Mouse (Mus musculus) lung, embryonic 15.5 days (tissue): ENCODE measurements around the gene Popdc2. TPM values are rescaled to one million over a fixed set of nuclear protein-coding genes. Genes with fewer than 3 reads are reported as not detected.
A peak's percentile ranks its signal among the peaks of the same experiment; 100 is the strongest.

Experiments
- ATAC-seq: fragments of 200-750 bp; cut with Nextera tagmentation; 2 replicates; pipeline ENCODE4 v1.8.0; 2017; ENCODE audit warnings: moderate number of reproducible peaks, borderline replicate concordance; ENCODE audit not compliant: low FRiP score, low TSS enrichment; ENCODE audit errors: extremely low read depth
- H3K27ac ChIP-seq: fragments of 300-500 bp; sonication (generic); 2 replicates; pipeline ENCODE4 v1.5.1; 2015; ENCODE audit warnings: moderate library complexity, mild to moderate bottlenecking, inconsistent platforms
- H3K27me3 ChIP-seq: fragments of 300-500 bp; sonication (generic); 2 replicates; pipeline ENCODE4 v1.6.1; 2015; ENCODE audit warnings: inconsistent platforms
- H3K36me3 ChIP-seq: fragments of 300-500 bp; sonication (generic); 2 replicates; pipeline ENCODE4 v1.6.1; 2015; ENCODE audit warnings: inconsistent platforms
- H3K4me1 ChIP-seq: fragments of 300-500 bp; sonication (generic); 2 replicates; pipeline ENCODE4 v1.6.1; 2015; ENCODE audit warnings: inconsistent platforms
- H3K4me2 ChIP-seq: fragments of 300-500 bp; sonication (generic); 2 replicates; pipeline ENCODE4 v1.6.1; 2015; ENCODE audit warnings: inconsistent platforms, mild to moderate bottlenecking, moderate library complexity
- H3K4me3 ChIP-seq: fragments of 300-500 bp; sonication (generic); 2 replicates; pipeline ENCODE4 v1.5.1; 2015; ENCODE audit warnings: mild to moderate bottlenecking, inconsistent platforms
- H3K9ac ChIP-seq: fragments of 300-500 bp; sonication (generic); 2 replicates; pipeline ENCODE4 v1.6.1; 2015; ENCODE audit warnings: inconsistent platforms
- H3K9me3 ChIP-seq: fragments of 300-500 bp; sonication (generic); 2 replicates; pipeline ENCODE4 v1.6.1; 2016; ENCODE audit warnings: inconsistent platforms
- WGBS: fragments of 180-500 bp; shearing (Covaris S2); methylation state at CpG from one replicate; pipeline ENCODE4 v1.1.7; 2015; 5-methylcytosine and 5-hydroxymethylcytosine counted together
- polyA plus RNA-seq: library from polyadenylated mRNA; unstranded; fragments of >200 nt; fragmentation: Nextera tagmentation; extraction: Ambion mirVana; gene quantifications from 2 replicates; pipeline ENCODE4 v1.2.1, GENCODE M21; 2015

Gene Popdc2
- polyA plus RNA-seq, 1 experiment from 2014 or later = 10.8 TPM

DNA sequence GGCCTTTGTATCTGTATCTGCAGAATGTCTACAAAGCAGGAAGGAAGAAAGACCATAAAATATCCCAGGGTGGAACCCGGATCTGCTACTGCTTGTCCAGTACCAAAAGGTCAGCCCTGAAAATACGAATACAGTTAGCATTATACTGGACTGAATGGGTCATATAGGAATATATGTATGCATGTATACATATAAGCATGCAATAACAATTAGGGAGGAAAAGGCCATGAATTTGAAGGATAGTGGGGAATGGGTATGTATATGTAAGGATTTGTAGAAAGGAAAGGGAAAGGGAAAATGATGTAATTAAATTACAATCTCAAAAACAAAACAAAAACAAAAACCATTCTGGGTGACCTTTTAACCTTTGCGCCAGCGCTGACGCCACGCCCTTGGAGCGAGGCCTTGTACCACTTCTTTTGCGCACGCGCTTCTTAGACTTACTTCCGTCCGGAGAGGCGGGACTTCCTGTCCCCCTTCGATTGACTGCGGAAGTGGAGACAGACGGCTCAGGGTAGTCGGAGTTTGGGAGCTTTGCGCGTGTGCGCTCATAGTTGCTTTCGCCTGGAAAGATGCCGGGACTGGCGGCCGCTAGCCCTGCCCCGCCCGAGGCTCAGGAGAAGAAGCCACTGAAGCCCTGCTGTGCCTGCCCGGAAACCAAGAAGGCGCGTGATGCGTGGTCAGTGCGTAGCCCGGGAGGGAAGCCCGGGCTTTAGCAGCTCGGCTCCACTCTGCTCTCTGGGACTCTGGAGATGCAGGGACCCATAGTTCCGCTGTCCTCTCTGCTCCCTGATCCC is 15.3 kb upstream of the Popdc2 start, which contains the start of the genes Cox17 and Gm21987:
Cox17 (plus strand) TSS at position 463 of the 797 bp plus-strand sequence.
Gm21987 (plus strand) TSS at position 512 of the 797 bp plus-strand sequence.
- 3% methylated on average over 35 of the region's 35 CpGs for WGBS
- peak; percentile 93 for ATAC-seq
- Histone ChIP-seq H3K27me3 (no peaks in the 10 kb centered on the region), H3K36me3 (peaks cover 12% of the 10 kb centered on the region; the same call in 1 of the 2 replicates), H3K9ac (peak within 1 kb of the TSS; percentile 84), H3K4me1 (peaks cover 17% of the 10 kb centered on the region), H3K27ac (peak within 1 kb of the TSS; percentile 86), H3K9me3 (no peaks in the 10 kb centered on the region), H3K4me3 (peak within 1 kb of the TSS; percentile 79), H3K4me2 (peak within 1 kb of the TSS; percentile 62)

DNA sequence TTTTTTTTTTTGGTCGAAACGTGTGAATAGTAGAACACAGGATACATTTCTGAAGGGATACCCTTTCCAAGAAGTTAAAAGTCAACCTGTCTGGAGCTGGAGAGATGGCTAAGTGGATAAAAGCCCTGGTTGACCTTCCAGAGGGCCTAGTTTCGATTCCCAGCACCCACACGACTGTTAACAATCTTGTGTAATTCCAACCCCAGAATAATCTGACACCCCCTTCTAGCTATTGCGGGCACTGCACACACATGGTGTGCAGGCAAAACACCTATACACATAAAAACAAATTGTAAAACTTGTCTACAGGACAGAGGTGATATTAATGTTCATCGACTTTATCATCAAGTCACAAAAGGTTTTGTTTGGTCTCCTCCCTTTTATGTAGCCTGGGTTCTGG is 14.4 kb upstream of the Popdc2 start:
- Histone ChIP-seq H3K27me3 (no peaks in the 10 kb centered on the region), H3K9ac (no peak overlapping the region; the same call in 1 of the 2 replicates), H3K36me3 (peaks cover 18% of the 10 kb centered on the region; the same call in 1 of the 2 replicates), H3K27ac (no peak overlapping the region), H3K9me3 (no peaks in the 10 kb centered on the region), H3K4me3 (peak overlapping the region; percentile 79), H3K4me1 (peaks cover 13% of the 10 kb centered on the region), H3K4me2 (peak overlapping the region; percentile 62)
- no peak for ATAC-seq
- 54% methylated on average over 6 of the region's 6 CpGs for WGBS

DNA sequence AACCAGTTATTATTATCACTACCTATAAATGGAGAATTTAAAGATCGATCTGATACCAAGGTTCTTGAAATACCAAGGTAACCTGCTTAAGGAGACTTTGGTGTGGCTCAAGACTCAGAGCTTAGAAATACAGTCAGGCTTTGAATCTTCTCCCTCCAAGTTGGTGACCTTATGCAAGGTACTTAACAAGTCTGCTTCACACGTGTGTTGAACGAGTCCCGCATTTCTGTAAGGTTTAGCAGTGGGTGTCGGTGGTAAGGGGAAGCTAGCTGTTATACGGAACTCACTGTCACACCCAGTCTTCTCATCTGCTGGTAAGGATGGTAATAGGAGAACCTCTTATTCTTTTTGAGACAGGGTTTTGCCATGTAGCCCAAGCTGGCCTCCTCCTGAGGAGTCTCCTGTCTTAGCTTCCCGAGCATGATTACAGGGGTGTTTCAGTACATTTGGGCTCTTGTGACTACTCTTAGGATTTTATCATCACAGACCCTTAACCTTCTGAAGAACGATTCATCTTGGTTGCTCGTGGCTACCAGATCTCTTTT is 13.7 kb upstream of the Popdc2 start:
- no peak overlapping the region for H3K4me3 ChIP-seq
- no peak overlapping the region; the same call in 1 of the 2 replicates for H3K4me2 ChIP-seq
- no peak overlapping the region for H3K9ac ChIP-seq
- H3K4me1 ChIP-seq = peaks cover 13% of the 10 kb centered on the region
- H3K27me3 ChIP-seq = no peaks in the 10 kb centered on the region
- H3K27ac ChIP-seq = no peak overlapping the region
- WGBS = 77% methylated on average over 9 of the region's 9 CpGs
- no peak for ATAC-seq
- peaks cover 18% of the 10 kb centered on the region; the same call in 1 of the 2 replicates for H3K36me3 ChIP-seq
- no peaks in the 10 kb centered on the region for H3K9me3 ChIP-seq

DNA sequence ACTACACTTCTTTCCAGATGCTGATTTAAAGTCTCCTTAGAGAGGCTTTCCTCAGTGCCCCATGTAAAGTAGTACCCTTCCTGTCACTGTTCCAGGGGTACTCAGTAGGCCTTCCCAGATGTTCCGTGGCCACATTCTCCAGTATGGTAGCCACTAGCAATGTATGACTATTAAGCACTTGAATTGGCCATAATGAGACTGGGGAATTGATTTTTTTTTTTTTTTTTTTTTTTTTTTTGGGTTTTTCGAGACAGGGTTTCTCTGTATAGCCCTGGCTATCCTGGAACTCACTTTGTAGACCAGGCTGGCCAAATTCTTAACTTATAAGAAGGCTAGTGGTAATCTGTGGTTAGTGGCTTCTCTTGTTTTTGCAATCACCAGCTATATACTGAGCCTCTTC is 12.1 kb upstream of the Popdc2 start:
- ATAC-seq = no peak
- H3K36me3 ChIP-seq = peaks cover 18% of the 10 kb centered on the region; the same call in 1 of the 2 replicates
- no peak overlapping the region for H3K27ac ChIP-seq
- H3K9ac ChIP-seq = no peak overlapping the region
- WGBS = 85% methylated on average over 2 of the region's 2 CpGs
- H3K4me2 ChIP-seq = no peak overlapping the region
- H3K27me3 ChIP-seq = no peaks in the 10 kb centered on the region
- no peaks in the 10 kb centered on the region for H3K9me3 ChIP-seq
- H3K4me1 ChIP-seq = peaks cover 11% of the 10 kb centered on the region
- no peak overlapping the region for H3K4me3 ChIP-seq

DNA sequence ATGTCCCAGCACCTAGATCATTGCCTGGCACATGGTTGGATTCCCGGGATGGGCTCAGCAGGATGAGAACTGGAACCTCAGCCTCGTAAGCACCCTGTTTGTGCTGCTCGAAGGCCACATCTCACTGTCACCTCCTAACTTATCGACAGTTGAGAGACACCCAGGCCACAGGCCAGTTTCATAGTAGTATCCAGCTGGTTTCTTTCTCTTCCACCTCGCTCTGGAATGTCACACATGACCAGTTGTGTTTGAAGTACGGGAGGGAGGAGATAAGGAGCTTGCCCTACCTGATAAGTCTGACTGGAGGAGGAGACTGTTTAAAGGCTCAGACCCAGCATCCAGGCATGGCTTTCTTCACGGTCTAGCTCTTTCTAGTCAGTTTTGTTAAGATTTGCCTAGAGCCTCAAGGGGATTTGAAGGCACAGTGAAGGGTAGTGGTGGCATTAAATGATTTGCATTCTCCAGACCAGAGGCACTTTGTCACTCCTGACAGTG is 11.6 kb upstream of the Popdc2 start:
- 18% methylated on average over 7 of the region's 7 CpGs for WGBS
- Histone ChIP-seq H3K4me2 (no peak overlapping the region), H3K36me3 (peaks cover 18% of the 10 kb centered on the region; the same call in 1 of the 2 replicates), H3K4me3 (no peak overlapping the region), H3K27me3 (no peaks in the 10 kb centered on the region), H3K27ac (no peak overlapping the region), H3K4me1 (peaks cover 9% of the 10 kb centered on the region), H3K9me3 (no peaks in the 10 kb centered on the region), H3K9ac (no peak overlapping the region)
- peak; percentile 57; the same call in 1 of the 2 replicates for ATAC-seq

DNA sequence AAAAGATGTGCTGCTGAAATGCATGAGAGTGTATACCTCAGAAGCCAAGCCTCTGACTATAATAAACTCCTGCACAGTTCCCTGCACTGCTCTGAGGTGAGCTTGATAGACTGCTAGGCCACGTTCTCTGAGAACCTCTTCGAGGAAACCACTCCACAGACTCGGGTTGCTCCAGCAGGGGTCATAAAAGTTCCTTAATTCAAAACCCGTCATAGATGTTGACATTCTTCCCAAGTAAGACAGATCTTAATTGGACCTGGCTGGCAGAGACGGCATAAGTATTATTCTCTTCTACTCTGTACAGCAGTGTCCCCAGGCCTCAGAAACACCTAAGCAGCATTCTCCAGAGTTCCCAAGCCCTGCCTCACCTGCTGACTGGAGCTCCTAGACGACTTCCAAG is 11.1 kb upstream of the Popdc2 start:
- Histone ChIP-seq H3K9ac (no peak overlapping the region), H3K36me3 (peaks cover 18% of the 10 kb centered on the region; the same call in 1 of the 2 replicates), H3K27ac (no peak overlapping the region), H3K9me3 (no peaks in the 10 kb centered on the region), H3K4me3 (no peak overlapping the region), H3K4me2 (no peak overlapping the region), H3K27me3 (no peaks in the 10 kb centered on the region), H3K4me1 (peaks cover 9% of the 10 kb centered on the region)
- ATAC-seq = no peak
- 32% methylated on average over 6 of the region's 6 CpGs for WGBS

DNA sequence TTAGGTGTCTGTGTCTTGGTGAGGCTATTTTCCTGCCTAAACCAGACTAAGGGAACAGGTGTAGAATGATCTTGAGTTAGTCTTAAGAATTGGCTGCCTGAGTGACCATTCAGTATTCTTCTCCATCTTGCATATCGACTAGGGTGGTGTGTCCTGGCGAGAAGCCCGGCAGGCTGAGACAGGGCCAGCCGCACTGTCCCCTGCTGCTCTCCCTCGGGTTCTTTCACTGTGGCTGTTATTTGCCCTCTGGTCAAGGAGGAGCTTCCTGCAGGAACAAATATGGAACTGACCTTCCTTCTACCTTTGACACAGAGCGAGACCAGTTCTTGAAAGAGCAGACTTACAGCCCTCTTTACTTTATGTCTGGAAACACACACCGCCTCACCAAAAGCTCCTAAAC is 10.0 kb upstream of the Popdc2 start:
- H3K4me2 ChIP-seq = no peak overlapping the region
- no peak overlapping the region for H3K9ac ChIP-seq
- H3K4me3 ChIP-seq = no peak overlapping the region
- no peak for ATAC-seq
- H3K4me1 ChIP-seq = peaks cover 9% of the 10 kb centered on the region
- 65% methylated on average over 7 of the region's 7 CpGs for WGBS
- no peaks in the 10 kb centered on the region for H3K27me3 ChIP-seq
- no peak overlapping the region for H3K27ac ChIP-seq
- peaks cover 18% of the 10 kb centered on the region; the same call in 1 of the 2 replicates for H3K36me3 ChIP-seq
- H3K9me3 ChIP-seq = no peaks in the 10 kb centered on the region

DNA sequence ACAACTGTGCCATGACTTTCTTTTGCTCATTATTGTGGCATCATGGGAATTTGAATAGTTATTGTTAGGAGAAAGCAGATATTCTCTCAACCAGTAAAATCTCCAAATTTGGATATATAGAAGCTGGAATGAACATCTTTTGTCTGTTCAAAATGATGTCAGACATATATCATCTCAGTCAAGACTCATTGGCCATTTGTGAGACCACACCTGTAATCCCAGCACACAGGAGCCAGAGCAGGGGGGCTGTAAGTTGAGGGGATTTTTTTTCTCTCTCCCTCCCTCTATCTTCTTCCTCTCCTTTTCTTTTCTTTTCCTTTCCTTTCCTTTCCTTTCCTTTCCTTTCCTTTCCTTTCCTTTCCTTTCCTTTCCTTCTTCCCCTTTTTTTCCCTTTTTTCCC is 9.2 kb upstream of the Popdc2 start:
- Histone ChIP-seq H3K9ac (no peak overlapping the region), H3K36me3 (peaks cover 18% of the 10 kb centered on the region; the same call in 1 of the 2 replicates), H3K4me2 (no peak overlapping the region), H3K4me1 (peaks cover 4% of the 10 kb centered on the region), H3K27ac (no peak overlapping the region), H3K4me3 (no peak overlapping the region), H3K9me3 (no peaks in the 10 kb centered on the region), H3K27me3 (no peaks in the 10 kb centered on the region)
- ATAC-seq = no peak

DNA sequence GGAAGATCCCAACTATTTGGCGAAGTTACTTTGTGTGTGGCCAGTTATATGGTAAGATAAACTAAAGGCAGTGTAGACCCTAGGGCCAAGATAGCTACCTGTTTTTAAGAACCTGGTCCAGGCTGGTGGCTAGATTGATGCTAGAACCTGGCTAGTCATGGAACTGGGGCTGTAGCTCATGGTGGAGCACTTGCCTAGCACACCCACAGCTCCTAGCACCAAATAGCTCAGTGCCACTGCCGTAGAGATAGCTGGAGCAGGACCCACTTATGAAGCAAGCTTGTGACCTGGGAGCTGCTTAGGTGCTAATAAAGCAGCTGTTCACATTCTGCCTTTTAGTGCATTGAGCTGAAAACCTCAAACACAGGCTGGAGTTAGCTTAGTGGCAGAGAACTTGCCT is 8.4 kb upstream of the Popdc2 start:
- no peak overlapping the region for H3K27ac ChIP-seq

DNA sequence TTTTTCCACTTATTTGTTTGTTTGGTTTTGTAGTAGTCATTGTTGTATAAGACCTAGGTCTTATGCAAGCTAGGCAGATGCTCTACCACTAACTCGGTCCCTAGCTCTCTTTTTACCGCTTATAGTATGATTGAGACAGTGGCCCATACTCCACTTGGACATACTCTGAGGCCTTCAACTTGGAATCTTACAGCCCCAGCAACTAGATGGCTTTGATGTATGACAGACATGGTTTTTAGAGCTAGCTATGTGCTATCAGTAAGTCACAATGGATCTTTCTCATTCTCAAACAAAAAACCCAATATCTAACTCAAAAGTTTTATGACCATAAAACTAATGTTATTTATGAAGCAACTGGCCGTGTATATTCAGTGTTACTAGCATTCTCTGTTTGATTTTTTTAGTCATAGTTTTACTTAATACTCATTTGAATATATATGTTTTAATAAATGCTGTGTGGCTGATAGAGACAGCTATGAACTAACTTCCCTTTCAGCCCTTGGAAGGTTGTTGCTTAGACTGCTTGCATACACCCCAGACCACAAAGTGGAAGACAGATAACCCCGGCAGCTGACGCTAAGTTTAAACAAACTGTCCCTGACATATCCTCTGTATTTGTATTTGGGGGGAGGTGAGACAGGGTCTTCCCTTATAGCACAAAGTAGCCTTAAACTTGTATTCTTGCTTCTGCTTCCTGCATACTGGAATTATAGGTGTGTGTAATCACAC is 7.7 kb upstream of the Popdc2 start:
- Histone ChIP-seq H3K9ac (no peak overlapping the region), H3K27ac (no peak overlapping the region), H3K27me3 (no peaks in the 10 kb centered on the region), H3K9me3 (no peaks in the 10 kb centered on the region), H3K4me3 (no peak overlapping the region), H3K36me3 (peaks cover 18% of the 10 kb centered on the region; the same call in 1 of the 2 replicates), H3K4me1 (no peaks in the 10 kb centered on the region), H3K4me2 (no peak overlapping the region)
- ATAC-seq = no peak
- WGBS = 49% methylated on average over 5 of the region's 5 CpGs

More for the DNA sequence above, 8.4 kb upstream of the Popdc2 start:
- Histone ChIP-seq H3K4me1 (no peaks in the 10 kb centered on the region), H3K4me3 (no peak overlapping the region), H3K4me2 (no peak overlapping the region), H3K9ac (no peak overlapping the region), H3K27me3 (no peaks in the 10 kb centered on the region), H3K36me3 (peaks cover 18% of the 10 kb centered on the region; the same call in 1 of the 2 replicates), H3K9me3 (no peaks in the 10 kb centered on the region)
- 90% methylated on average over 2 of the region's 2 CpGs for WGBS
- no peak for ATAC-seq

DNA sequence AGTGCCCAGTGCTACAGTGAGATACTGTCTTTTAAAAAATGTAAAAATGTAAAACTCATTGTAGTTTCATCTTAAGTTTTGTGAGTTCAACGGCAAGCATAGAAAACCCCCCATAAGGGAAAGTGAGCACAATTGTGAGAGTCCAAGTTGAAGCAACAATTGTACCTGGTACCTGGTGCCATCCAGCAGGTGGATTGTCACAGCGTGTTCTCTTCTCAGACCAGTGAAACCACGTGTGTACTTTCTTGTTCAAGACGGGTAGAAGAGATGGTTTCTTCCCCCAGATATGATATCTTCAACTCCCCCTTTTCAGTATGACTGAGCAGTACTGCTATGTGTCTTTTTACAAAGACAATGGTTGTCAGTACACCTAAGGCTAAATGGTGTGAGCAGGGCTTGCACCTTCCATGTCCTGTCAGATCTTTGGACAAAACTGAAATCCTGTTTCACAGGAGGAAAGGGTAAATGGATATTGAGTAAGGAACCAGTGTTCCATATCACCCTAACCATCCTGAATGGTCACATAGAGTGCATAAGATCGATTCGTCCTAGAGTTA is 3.7 kb upstream of the Popdc2 start:
- Histone ChIP-seq H3K9ac (no peak overlapping the region), H3K9me3 (no peaks in the 10 kb centered on the region), H3K27me3 (no peaks in the 10 kb centered on the region), H3K36me3 (no peaks in the 10 kb centered on the region), H3K4me1 (peaks cover 15% of the 10 kb centered on the region), H3K4me3 (no peak overlapping the region), H3K27ac (no peak overlapping the region), H3K4me2 (no peak overlapping the region)
- ATAC-seq = no peak
- 83% methylated on average over 6 of the region's 6 CpGs for WGBS
